Mouse (Mus musculus): ENCODE measurements around the gene Actn4. TPM values are rescaled to one million over a fixed set of nuclear protein-coding genes. Genes with fewer than 3 reads are reported as not detected.
"Not testable (repeated sequence)": the region's sequence is repeated elsewhere in the genome, so short reads cannot be mapped to it uniquely, and the experiment has no call there.

The Actn4 gene
- polyA plus RNA-seq, 1 experiment = 156 TPM

GRCm38 (mm10) chr7:28870901-28871664 lies 91.1 kb downstream of the Actn4 start:
- peaks cover 12% of the 10 kb centered on the region; the same call in 1 of the 2 replicates for H3K4me1 ChIP-seq (ENCODE audit: control insufficient read depth, insufficient read depth, insufficient read length)
- H3K27me3 ChIP-seq (ENCODE audit: control insufficient read depth, insufficient read depth, low read length) = no peaks in the 10 kb centered on the region
- WGBS = 88% methylated on average over 24 of the region's 24 CpGs
- no peak for DNase-seq (ENCODE audit: low read depth in 1 of 2, low spot score in 2 of 2)
- no peak overlapping the region for H3K27ac ChIP-seq (ENCODE audit: insufficient read depth, low read length)
- H3K4me3 ChIP-seq (ENCODE audit: extremely low read depth, insufficient read depth, insufficient read length) = no peak overlapping the region
- H3K36me3 ChIP-seq (ENCODE audit: control insufficient read depth, insufficient read depth, low read length) = no peaks in the 10 kb centered on the region
- TF ChIP-seq CTCF (IDR thresholded peaks at IDR 0.05; ENCODE audit: extremely low read depth, insufficient read depth, insufficient read length, insufficient replicate concordance) (no peak), POLR2A (IDR thresholded peaks at IDR 0.05; ENCODE audit: low read depth, low read length) (no peak)

GRCm38 (mm10) chr7:28867508-28868340 lies 94.4 kb downstream of the Actn4 start:
- Histone ChIP-seq H3K27ac (ENCODE audit: insufficient read depth, low read length) (peak overlapping the region; percentile 54; the same call in 1 of the 2 replicates), H3K4me3 (ENCODE audit: extremely low read depth, insufficient read depth, insufficient read length) (peak overlapping the region; percentile 52), H3K4me1 (ENCODE audit: control insufficient read depth, insufficient read depth, insufficient read length) (peaks cover 15% of the 10 kb centered on the region; the same call in 1 of the 2 replicates)
- H3K27me3 ChIP-seq (ENCODE audit: control insufficient read depth, insufficient read depth, low read length); H3K36me3 ChIP-seq (ENCODE audit: control insufficient read depth, insufficient read depth, low read length): not testable (repeated sequence)
- DNase-seq (ENCODE audit: low read depth in 1 of 2, low spot score in 2 of 2) = peak; percentile 66 to 78
- WGBS = 19% methylated on average over 23 of the region's 23 CpGs
- peak; percentile 54; the same call in 1 of the 2 replicates for TF ChIP-seq CTCF (IDR thresholded peaks at IDR 0.05; ENCODE audit: extremely low read depth, insufficient read depth, insufficient read length, insufficient replicate concordance)

GRCm38 (mm10) chr7:28866769-28867507 lies 95.2 kb downstream of the Actn4 start:
- H3K4me3 ChIP-seq (ENCODE audit: extremely low read depth, insufficient read depth, insufficient read length) = no peak overlapping the region
- TF ChIP-seq CTCF (IDR thresholded peaks at IDR 0.05; ENCODE audit: extremely low read depth, insufficient read depth, insufficient read length, insufficient replicate concordance) = no peak
- TF ChIP-seq POLR2A (IDR thresholded peaks at IDR 0.05; ENCODE audit: low read depth, low read length) = no peak
- no peaks in the 10 kb centered on the region for H3K36me3 ChIP-seq (ENCODE audit: control insufficient read depth, insufficient read depth, low read length)
- H3K27ac ChIP-seq (ENCODE audit: insufficient read depth, low read length) = peak overlapping the region; percentile 54; the same call in 1 of the 2 replicates
- DNase-seq (ENCODE audit: low read depth in 1 of 2, low spot score in 2 of 2) = peak in 1 of 2 experiments; percentile 5
- H3K4me1 ChIP-seq (ENCODE audit: control insufficient read depth, insufficient read depth, insufficient read length) = peaks cover 15% of the 10 kb centered on the region; the same call in 1 of the 2 replicates
- WGBS = 88% methylated on average over 28 of the region's 28 CpGs
- H3K27me3 ChIP-seq (ENCODE audit: control insufficient read depth, insufficient read depth, low read length) = no peaks in the 10 kb centered on the region

- no peaks in the 10 kb centered on the region for H3K36me3 ChIP-seq (ENCODE audit: control insufficient read depth, insufficient read depth, low read length)
- peak overlapping the region; percentile 88 for H3K27ac ChIP-seq (ENCODE audit: insufficient read depth, low read length)
- peak; percentile 85 to 92 for DNase-seq (ENCODE audit: low read depth in 1 of 2, low spot score in 2 of 2)
- peak overlapping the region; percentile 49; the same call in 1 of the 2 replicates for H3K4me3 ChIP-seq (ENCODE audit: extremely low read depth, insufficient read depth, insufficient read length)
- TF ChIP-seq POLR2A (IDR thresholded peaks at IDR 0.05; ENCODE audit: low read depth, low read length) = peak; percentile 69
- no peak for TF ChIP-seq CTCF (IDR thresholded peaks at IDR 0.05; ENCODE audit: extremely low read depth, insufficient read depth, insufficient read length, insufficient replicate concordance)
- H3K4me1 ChIP-seq (ENCODE audit: control insufficient read depth, insufficient read depth, insufficient read length) = peaks cover 15% of the 10 kb centered on the region; the same call in 1 of the 2 replicates
- no peaks in the 10 kb centered on the region for H3K27me3 ChIP-seq (ENCODE audit: control insufficient read depth, insufficient read depth, low read length)
- WGBS = 25% methylated on average over 33 of the region's 33 CpGs
Observed at GRCm38 (mm10) chr7:28865481-28866300, 96.4 kb downstream of the Actn4 start.

GRCm38 (mm10) chr7:28864288-28864750 lies 97.8 kb downstream of the Actn4 start:
- 75% methylated on average over 9 of the region's 9 CpGs for WGBS
- DNase-seq (ENCODE audit: low read depth in 1 of 2, low spot score in 2 of 2) = no peak
- H3K4me3 ChIP-seq (ENCODE audit: extremely low read depth, insufficient read depth, insufficient read length) = no peak overlapping the region
- no peak overlapping the region for H3K27ac ChIP-seq (ENCODE audit: insufficient read depth, low read length)
- H3K27me3 ChIP-seq (ENCODE audit: control insufficient read depth, insufficient read depth, low read length) = no peaks in the 10 kb centered on the region
- H3K36me3 ChIP-seq (ENCODE audit: control insufficient read depth, insufficient read depth, low read length) = no peaks in the 10 kb centered on the region
- H3K4me1 ChIP-seq (ENCODE audit: control insufficient read depth, insufficient read depth, insufficient read length) = peaks cover 15% of the 10 kb centered on the region; the same call in 1 of the 2 replicates
- no peak for TF ChIP-seq POLR2A (IDR thresholded peaks at IDR 0.05; ENCODE audit: low read depth, low read length)
- no peak for TF ChIP-seq CTCF (IDR thresholded peaks at IDR 0.05; ENCODE audit: extremely low read depth, insufficient read depth, insufficient read length, insufficient replicate concordance)
